Mouse (Mus musculus) C2C12 (cell line): ENCODE results near the gene Gm9999.

Experiments
- CEBPB ChIP-seq: IDR thresholded peaks from one replicate; pipeline ENCODE4 v1.6.1; 2011; ENCODE audit warnings: low read depth, mild to moderate bottlenecking, control low read depth, moderate library complexity
- CTCF ChIP-seq: IDR thresholded peaks from one replicate; pipeline ENCODE4 v1.5.1; 2011; ENCODE audit not compliant: control insufficient read depth, insufficient read depth, insufficient read length
- MYOD1 ChIP-seq: IDR thresholded peaks from one replicate; pipeline ENCODE4 v1.6.1; 2011; ENCODE audit warnings: low read depth; ENCODE audit not compliant: control insufficient read depth, insufficient read length
- USF1 ChIP-seq: IDR thresholded peaks from one replicate; pipeline ENCODE4 v1.6.1; 2011; ENCODE audit warnings: low read depth, mild to moderate bottlenecking, control low read depth, moderate library complexity

- no peak for TF ChIP-seq CTCF
- no peak for TF ChIP-seq USF1
- TF ChIP-seq CEBPB: no peak
- no peak for TF ChIP-seq MYOD1
Measured at GRCm38 (mm10) chr7:47015390-47016065, 32.1 kb downstream of the Gm9999 start.
